Mouse (Mus musculus): ENCODE data around the gene Klhl25.

GRCm38 (mm10) chr7:75802887-75803286 is 45.2 kb upstream of the Klhl25 start:
- TF ChIP-seq CTCF (IDR thresholded peaks at IDR 0.05; ENCODE audit: borderline replicate concordance, control insufficient read depth, extremely low read depth, insufficient read depth, low read length, poor library complexity) (no peak), POLR2A (IDR thresholded peaks at IDR 0.05; ENCODE audit: control insufficient read depth, extremely low read depth, insufficient read depth, low read length, poor library complexity) (no peak)

All from thymus, adult 2 months (tissue).